13 mouse cellular contexts compared by ENCODE assay signal in the genomic region with DNA sequence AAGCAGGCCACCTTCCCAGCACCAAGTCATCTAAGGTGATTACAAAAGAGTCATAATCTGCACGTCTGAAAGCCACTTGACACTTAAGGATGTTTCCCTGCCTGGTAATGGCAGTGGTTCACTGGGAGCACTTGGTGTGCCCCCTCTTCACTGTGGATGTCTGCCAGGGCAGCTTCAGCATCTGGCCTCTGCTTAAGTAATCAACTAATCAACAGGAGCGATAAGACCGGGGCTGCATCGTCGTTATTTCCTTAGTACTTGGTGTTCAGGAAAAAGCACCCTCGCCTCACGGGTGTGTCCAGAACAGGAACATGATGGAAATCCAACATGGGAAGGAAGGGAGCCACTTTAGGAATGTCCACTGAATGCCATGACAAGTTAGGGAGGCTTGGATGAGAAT.
A peak's percentile ranks its signal among the peaks of the same experiment; 100 is the strongest.
DNase-seq lines count a peak whose midpoint lies in the region; ATAC-seq lines count a peak whose summit lies in the region.
"Had no signal": no experiment of that assay in that cellular context is flagged by ENCODE, and none has a peak within 500 bp of the region (broad histone marks: within the 10 kb centered on the region; RNA-seq: fewer than 3 reads in every experiment).

No protein-coding gene starts in this region.

- DNase-seq in kidney, adult 8-10 months: peak; percentile 30 to 32
- DNase-seq in gastrocnemius, postnatal 25 days: peak; percentile 56
- peak; percentile 43 to 84 for DNase-seq in kidney, postnatal 25 days
- DNase-seq in frontal cortex, postnatal 14 days (ENCODE audit: low spot score in 2 of 2): no peak
- no peak for DNase-seq in embryo, embryonic 10 days (ENCODE audit: low spot score)
- no peak for DNase-seq in cerebellum, postnatal 36 days
- DNase-seq: thymus, postnatal 36 days had no signal

- ATAC-seq in kidney, embryonic 14.5 days (ENCODE audit: low FRiP score, low TSS enrichment): no peak

- no peak overlapping the region for H3K9ac ChIP-seq in kidney, embryonic 14.5 days (ENCODE audit: low read depth, low read length)
- H3K9ac ChIP-seq: heart, embryonic 13.5 days had no signal

- H3K9me3 ChIP-seq in kidney, embryonic 14.5 days (ENCODE audit: control insufficient read depth, low read length): no peaks in the 10 kb centered on the region
- H3K9me3 ChIP-seq: heart, embryonic 13.5 days had no signal

- no peaks in the 10 kb centered on the region for H3K36me3 ChIP-seq in kidney, embryonic 14.5 days (ENCODE audit: control insufficient read depth, insufficient read depth, low read length)
- H3K36me3 ChIP-seq: heart, embryonic 13.5 days had no signal

- H3K27me3 ChIP-seq in kidney, embryonic 14.5 days (ENCODE audit: control insufficient read depth, insufficient read depth, low read length): no peaks in the 10 kb centered on the region
- H3K27me3 ChIP-seq: CH12.LX; heart, embryonic 13.5 days had no signal

- 76% methylated on average over 7 of the region's 7 CpGs for WGBS in kidney, embryonic 14.5 days

- no peak overlapping the region for H3K4me2 ChIP-seq in kidney, embryonic 14.5 days (replicated peaks; ENCODE audit: low read depth, low read length)
- H3K4me2 ChIP-seq: heart, embryonic 13.5 days; liver, embryonic 11.5 days had no signal

- H3K4me3 ChIP-seq in kidney, embryonic 14.5 days (ENCODE audit: low read length): no peak overlapping the region
- H3K4me3 ChIP-seq: heart, embryonic 13.5 days; megakaryocyte, embryonic 14.5 days had no signal

- no peaks in the 10 kb centered on the region for H3K4me1 ChIP-seq in kidney, embryonic 14.5 days (ENCODE audit: control insufficient read depth, insufficient read depth, low read length)

- H3K27ac ChIP-seq in kidney, embryonic 14.5 days (ENCODE audit: low read depth, low read length): no peak overlapping the region
- H3K27ac ChIP-seq: heart, embryonic 13.5 days; kidney, postnatal 0 days had no signal

Comparison
In these comparisons a context has a peak if more than half of its experiments do, and no peak if none do; other contexts are left out.
1. DNase-seq: peak in kidney, adult 8-10 months (2 of 2), gastrocnemius, postnatal 25 days (single experiment) and kidney, postnatal 25 days (2 of 2); none in frontal cortex, postnatal 14 days (0 of 2), embryo, embryonic 10 days (single experiment) and cerebellum, postnatal 36 days (0 of 2).